Mouse (Mus musculus) adrenal gland, adult 18-20 months (tissue): ENCODE data around the gene Tmem88. TPM values are rescaled to one million over a fixed set of nuclear protein-coding genes. Genes with fewer than 3 reads are reported as not detected.
A peak's percentile ranks its signal among the peaks of the same experiment; 100 is the strongest.

Experiments used
- DNase-seq, 2 experiments: peaks; one replicate each; pipeline ENCODE4 v3.0.0; 2021 to 2022; ENCODE audit warnings: low spot score in 2 of 2
- long read RNA-seq, 2 experiments: library from polyadenylated mRNA; stranded (forward); transcript quantifications; one replicate each; pipeline ENCODE4 v2.0.0; 2021
- total RNA-seq, 2 experiments: library from RNA; stranded (reverse); gene quantifications; 1 replicate in 1 of 2; 2 replicates in 1 of 2; pipeline ENCODE4 v1.2.3; 2021

Gene Tmem88
- 1 to 10 TPM; 7.9 to 8.8 TPM for total RNA-seq
- long read RNA-seq, experiment 1, partial matches to known transcripts: 0 of 1 reads
- long read RNA-seq, experiment 1, other reads (novel, unspliced or antisense): 0 of 1 reads
- long read RNA-seq, experiment 2, transcript Tmem88-201 (2 exons, 1,582 nt): major isoform, 5 of 6 reads
- long read RNA-seq, experiment 2, partial matches to known transcripts: 0 of 6 reads
- long read RNA-seq, experiment 2, other reads (novel, unspliced or antisense): 1 of 6 reads

GRCm38 (mm10) chr11:69398059-69398458 is at the start of gene Tmem88:
Gene Tmem88, minus strand, starts transcription at chr11:69398234.
- peak in 1 of 2 experiments; percentile 52 for DNase-seq

- no peak for DNase-seq
These were observed 49.3 kb upstream of the Tmem88 start for GRCm38 (mm10) chr11:69447299-69447698.

GRCm38 (mm10) chr11:69443328-69443727 is 45.3 kb upstream of the Tmem88 start:
- no peak for DNase-seq

GRCm38 (mm10) chr11:69437291-69437690 is 39.3 kb upstream of the Tmem88 start:
- DNase-seq: no peak

- DNase-seq: no peak
These were observed 35.2 kb upstream of the Tmem88 start for GRCm38 (mm10) chr11:69433189-69433588.

- no peak for DNase-seq
These were observed 34.6 kb upstream of the Tmem88 start for GRCm38 (mm10) chr11:69432640-69432982.

GRCm38 (mm10) chr11:69431829-69432639 is 34.0 kb upstream of the Tmem88 start:
- DNase-seq: peak in 1 of 2 experiments; percentile 58

GRCm38 (mm10) chr11:69430631-69431030 is 32.6 kb upstream of the Tmem88 start:
- no peak for DNase-seq

- no peak for DNase-seq
These were observed 31.3 kb upstream of the Tmem88 start for GRCm38 (mm10) chr11:69429313-69429712.

- no peak for DNase-seq
These were observed 30.7 kb upstream of the Tmem88 start for GRCm38 (mm10) chr11:69428751-69429150.

GRCm38 (mm10) chr11:69426246-69426645 is 28.2 kb upstream of the Tmem88 start:
- no peak for DNase-seq

GRCm38 (mm10) chr11:69423885-69424284 is 25.9 kb upstream of the Tmem88 start:
- no peak for DNase-seq

GRCm38 (mm10) chr11:69422842-69423241 is 24.8 kb upstream of the Tmem88 start:
- DNase-seq: no peak

GRCm38 (mm10) chr11:69421131-69421977 is 23.3 kb upstream of the Tmem88 start:
- DNase-seq: no peak

GRCm38 (mm10) chr11:69420554-69421000 is 22.5 kb upstream of the Tmem88 start:
- no peak for DNase-seq

- no peak for DNase-seq
These were observed 21.9 kb upstream of the Tmem88 start for GRCm38 (mm10) chr11:69419813-69420553.

GRCm38 (mm10) chr11:69419443-69419812 is 21.4 kb upstream of the Tmem88 start:
- DNase-seq: no peak

GRCm38 (mm10) chr11:69418481-69419442 is 20.7 kb upstream of the Tmem88 start:
- DNase-seq: peak; percentile 70 to 75
